Mouse (Mus musculus) megakaryocyte-erythroid progenitor cell, adult 5 weeks (primary cell): Measurements from ENCODE around the gene Gm19426. TPM values are rescaled to one million over a fixed set of nuclear protein-coding genes. Genes with fewer than 3 reads are reported as not detected.

Source experiments
- polyA plus RNA-seq: library from polyadenylated mRNA; stranded (reverse); fragments of >175 nt; gene quantifications from 2 replicates; pipeline ENCODE4 v1.2.3, GENCODE M21; 2012

Gene Gm19426
- polyA plus RNA-seq = 0.31 and 2.1 TPM in 2 replicates

DNA sequence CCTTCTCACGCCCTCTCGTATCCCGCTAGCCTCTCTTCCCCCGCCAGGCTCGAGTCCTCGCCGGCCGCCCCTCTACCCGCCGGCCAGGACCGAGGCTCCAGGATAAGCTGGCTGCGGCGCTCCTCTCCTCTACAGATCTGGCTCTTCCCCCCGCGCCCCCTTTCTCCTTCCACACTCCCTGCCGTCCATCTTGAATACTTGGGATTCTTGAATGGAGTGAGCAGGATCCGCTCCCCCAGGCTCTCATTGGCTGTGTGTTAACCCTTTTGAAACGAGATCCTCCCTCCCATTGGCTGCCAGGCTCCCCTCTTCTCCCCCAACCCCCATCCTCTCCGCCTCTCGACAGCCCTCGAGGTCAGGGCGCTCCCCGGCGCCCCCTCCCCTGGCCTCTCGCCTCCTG is at the start of gene Gm19426:
Gene Gm19426 (minus strand): TSS at position 95 of the 400 bp plus-strand sequence.

DNA sequence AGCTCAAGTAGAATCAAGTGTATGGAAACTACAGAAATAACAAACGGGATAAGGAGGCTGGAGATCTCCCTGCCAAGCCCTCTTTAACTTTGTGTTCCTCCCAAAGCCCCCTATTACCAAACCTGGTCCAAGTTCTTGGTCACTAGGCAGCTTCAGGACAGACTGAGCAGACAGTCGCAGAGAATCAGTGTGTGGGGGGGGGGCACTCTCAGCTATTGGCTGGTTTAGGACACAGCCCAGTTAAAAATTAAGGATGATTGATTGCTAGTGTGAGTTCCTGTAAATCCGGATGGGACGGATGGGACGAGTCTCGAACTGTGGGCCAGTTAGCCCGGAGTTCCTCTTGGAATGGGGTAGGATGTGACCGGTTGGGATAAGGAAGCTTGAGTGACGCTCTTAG is 31.8 kb upstream of the Gm19426 start, which contains the start of gene Serping1:
Gene Serping1 (minus strand): TSS at position 204 of the 400 bp plus-strand sequence.

GRCm38 (mm10) chr2:84733579-84734300 is 9.7 kb downstream of the Gm19426 start, which contains the start of gene Ypel4:
Gene Ypel4 (plus strand): TSS chr2:84734058.

GRCm38 (mm10) chr2:84727172-84727858 is 16.1 kb downstream of the Gm19426 start, which contains the start of gene Clp1:
Gene Clp1 (minus strand): TSS chr2:84727350.

GRCm38 (mm10) chr2:84714811-84715561 is 28.5 kb downstream of the Gm19426 start, which contains the start of gene Zdhhc5:
Gene Zdhhc5 (minus strand): TSS chr2:84715180.

Other genes with a start within 250 kb of the Gm19426 start
- 5.2 and 6.5 TPM in 2 replicates for gene Ctnnd1, start 92.9 kb downstream of the Gm19426 start, polyA plus RNA-seq
- not detected in 2 replicates for gene Btbd18, start 84.6 kb downstream of the Gm19426 start, polyA plus RNA-seq
- gene Selenoh, start 72.9 kb downstream of the Gm19426 start, polyA plus RNA-seq = 336 and 344 TPM in 2 replicates
- gene Gm28635, start 65.6 kb downstream of the Gm19426 start, polyA plus RNA-seq = not detected in 2 replicates
- 10.5 and 11.6 TPM in 2 replicates for gene Med19, start 65.3 kb downstream of the Gm19426 start, polyA plus RNA-seq
- gene Tmx2, start 64.5 kb downstream of the Gm19426 start, polyA plus RNA-seq = 3.1 and 4.1 TPM in 2 replicates
- gene Zdhhc5, start 28.5 kb downstream of the Gm19426 start, polyA plus RNA-seq = 27.3 and 29.4 TPM in 2 replicates
- 1.0 and 1.5 TPM in 2 replicates for gene Clp1, start 16.3 kb downstream of the Gm19426 start, polyA plus RNA-seq
- 1.3 and 1.9 TPM in 2 replicates for gene Ypel4, start 9.6 kb downstream of the Gm19426 start, polyA plus RNA-seq
- 0.16 TPM in 1 of 2 replicates, not detected in the other for gene Serping1, start 31.8 kb upstream of the Gm19426 start, polyA plus RNA-seq
- gene Ube2l6, start 55.2 kb upstream of the Gm19426 start, polyA plus RNA-seq = 2.9 and 4.4 TPM in 2 replicates
- gene Smtnl1, start 79.0 kb upstream of the Gm19426 start, polyA plus RNA-seq = 0.05 TPM in 1 of 2 replicates, not detected in the other
- gene Timm10, start 83.3 kb upstream of the Gm19426 start, polyA plus RNA-seq = 9.2 and 12.0 TPM in 2 replicates
- gene Slc43a1, start 95.2 kb upstream of the Gm19426 start, polyA plus RNA-seq = 7.4 and 11.5 TPM in 2 replicates
- gene Rtn4rl2, start 143.1 kb upstream of the Gm19426 start, polyA plus RNA-seq = 0.15 and 0.41 TPM in 2 replicates
- gene Slc43a3, start 192.9 kb upstream of the Gm19426 start, polyA plus RNA-seq = 18.9 and 19.3 TPM in 2 replicates
- 16.9 and 25.8 TPM in 2 replicates for gene Prg2, start 236.8 kb upstream of the Gm19426 start, polyA plus RNA-seq
- 14.2 and 18.5 TPM in 2 replicates for gene Prg3, start 244.6 kb upstream of the Gm19426 start, polyA plus RNA-seq